Mouse (Mus musculus) heart, adult 9 months (tissue): ENCODE measurements around the gene Mast4.

Experiments
- DNase-seq, 2 experiments: peaks; one replicate each; pipeline ENCODE4 v3.0.0; 2022; ENCODE audit warnings: low spot score in 2 of 2

Gene Mast4

DNA sequence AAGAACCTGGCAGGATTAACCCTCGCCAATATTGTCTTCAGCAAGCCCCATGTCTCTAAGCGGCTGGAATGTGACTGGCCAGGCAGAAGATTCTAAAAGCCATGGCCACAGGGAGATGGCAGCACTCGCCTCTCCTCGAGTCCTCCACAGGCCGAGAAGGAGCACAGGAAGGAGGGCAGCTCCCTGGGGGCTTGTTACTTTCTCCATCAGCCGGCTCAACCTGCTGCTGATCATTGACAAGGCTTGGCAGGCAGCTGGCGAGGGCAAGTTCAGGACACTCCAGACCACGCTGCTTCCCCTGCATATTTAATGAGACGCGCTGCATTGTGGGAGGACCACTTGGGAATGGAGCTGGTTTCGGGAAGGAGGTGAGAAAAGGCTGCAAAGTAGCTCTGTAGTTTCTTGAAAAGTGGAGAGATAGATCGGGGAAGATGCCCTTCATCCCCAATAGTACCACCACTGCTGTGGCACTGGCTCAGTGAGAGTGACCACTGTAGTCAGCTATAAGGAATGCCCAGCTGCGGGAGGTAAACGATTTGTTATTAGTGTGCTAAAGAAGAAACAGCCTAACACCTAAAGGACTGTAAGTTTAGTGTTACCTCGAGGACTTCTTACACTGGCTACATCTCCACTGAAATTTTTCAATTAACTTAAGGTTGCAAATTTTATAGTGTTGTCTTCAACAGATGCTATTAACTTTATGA lies 523.0 kb downstream of the Mast4 start:
- DNase-seq: peak; percentile 28 to 49

- DNase-seq: no peak
These were observed 527.6 kb downstream of the Mast4 start for GRCm38 (mm10) chr13:102806652-102807051.

GRCm38 (mm10) chr13:102805190-102805589 lies 529.1 kb downstream of the Mast4 start:
- DNase-seq: no peak

GRCm38 (mm10) chr13:102803206-102803605 lies 531.1 kb downstream of the Mast4 start:
- DNase-seq: no peak

- DNase-seq: no peak
These were observed 542.1 kb downstream of the Mast4 start for GRCm38 (mm10) chr13:102792157-102792556.

DNA sequence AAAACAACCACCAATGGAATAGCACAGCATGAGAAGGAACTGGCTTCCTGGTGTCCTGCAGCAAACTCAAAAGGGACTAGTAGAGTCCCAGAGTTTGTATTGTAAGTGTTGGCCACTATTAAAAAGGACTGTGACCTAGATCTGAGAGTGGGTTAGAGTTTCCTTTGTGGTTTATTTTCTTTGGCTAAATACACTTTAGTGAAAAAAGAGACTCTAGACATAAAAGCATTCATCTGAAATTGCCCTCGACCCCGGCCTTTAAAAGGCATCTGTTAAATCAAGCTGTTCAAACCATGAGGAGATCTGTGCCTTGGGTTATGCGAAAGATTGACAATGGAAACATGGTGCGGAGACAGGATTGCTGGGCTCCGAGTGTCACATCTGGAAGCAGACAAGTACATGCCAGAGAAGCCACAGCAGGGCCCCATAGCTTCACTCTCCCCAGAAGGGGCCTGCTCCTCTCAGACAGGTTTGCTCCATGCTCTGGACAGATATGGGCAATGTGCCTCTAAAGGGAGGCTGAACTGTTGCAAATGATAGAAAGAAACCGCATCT lies 543.6 kb downstream of the Mast4 start:
- no peak for DNase-seq

GRCm38 (mm10) chr13:102786666-102787230 lies 547.5 kb downstream of the Mast4 start:
- DNase-seq: no peak

DNA sequence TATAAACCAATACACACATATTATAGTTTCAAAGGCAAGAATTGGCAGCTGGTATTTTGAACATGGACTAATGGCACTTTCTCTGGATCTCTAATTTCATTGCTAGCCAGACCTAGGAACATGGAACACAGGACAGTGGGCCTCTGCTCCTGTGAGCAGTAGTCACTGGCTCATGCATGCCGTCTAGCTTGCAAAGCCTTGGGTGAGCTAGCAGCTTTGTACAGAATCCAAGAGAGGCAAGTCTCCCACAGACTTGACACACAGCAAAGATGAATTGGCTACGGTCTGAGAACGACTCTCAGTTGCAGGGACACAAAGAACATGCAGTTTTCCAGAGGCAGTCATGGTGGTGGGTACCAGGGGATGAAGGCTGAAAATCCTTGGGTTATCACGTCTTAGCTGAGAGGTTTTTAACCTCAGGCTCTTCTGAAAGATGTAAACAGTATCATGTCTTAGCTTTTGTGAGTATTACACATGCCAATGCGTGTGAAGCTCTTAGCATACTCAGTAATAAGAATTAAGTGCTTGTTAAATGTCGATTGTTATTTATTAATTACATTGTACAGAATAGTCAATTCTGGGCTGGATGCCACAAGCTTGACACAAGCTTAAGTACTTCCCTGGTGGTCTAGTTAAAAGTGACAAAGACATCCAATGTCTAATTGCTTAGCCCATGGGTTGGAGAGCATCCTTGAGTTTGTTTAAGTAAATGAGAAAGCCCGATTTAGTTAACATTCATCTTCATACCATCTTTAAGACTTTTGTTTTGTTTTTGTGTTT lies 550.6 kb downstream of the Mast4 start:
- DNase-seq: no peak

GRCm38 (mm10) chr13:102779275-102779674 lies 555.0 kb downstream of the Mast4 start:
- DNase-seq: no peak

DNA sequence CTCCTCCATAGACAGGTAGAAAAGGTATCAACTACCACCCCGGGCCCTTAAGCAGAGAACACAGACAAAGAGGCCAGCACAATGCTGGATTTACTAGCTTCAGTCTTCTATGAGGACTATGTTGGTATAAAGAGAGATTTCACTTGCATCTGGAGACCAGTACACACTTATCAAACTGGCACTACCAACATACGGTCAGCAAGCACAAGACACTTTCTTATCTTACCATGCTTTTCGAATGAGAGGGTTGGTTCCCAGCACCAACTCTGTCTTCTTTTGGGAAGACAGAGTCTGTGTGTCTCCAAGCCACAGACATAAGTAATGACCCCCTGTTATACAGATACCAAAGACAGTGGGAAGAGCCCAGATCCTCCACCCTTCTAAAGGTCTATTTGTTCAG lies 555.4 kb downstream of the Mast4 start:
- DNase-seq: no peak

- no peak for DNase-seq
These were observed 558.8 kb downstream of the Mast4 start for GRCm38 (mm10) chr13:102775506-102775905.

DNA sequence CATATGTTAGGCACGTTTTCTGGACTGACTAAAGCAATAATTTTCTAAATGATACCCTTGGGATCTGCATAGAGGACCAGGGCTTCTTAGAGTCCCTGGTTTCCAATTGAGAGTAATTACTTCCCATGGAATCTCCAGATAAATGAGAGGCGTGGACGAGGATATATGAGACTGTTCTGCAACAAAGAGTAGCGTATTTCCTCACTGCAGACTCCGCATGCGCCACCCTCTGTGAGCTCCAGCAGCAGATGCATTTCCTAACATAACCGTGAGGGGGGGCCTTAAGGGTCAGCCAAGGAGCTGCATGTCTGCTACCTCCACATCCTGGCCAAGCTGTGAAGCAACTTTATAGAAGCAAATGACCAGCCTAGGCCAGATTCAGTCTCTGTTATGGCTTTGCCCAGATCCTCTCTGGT lies 559.5 kb downstream of the Mast4 start:
- no peak for DNase-seq

- no peak for DNase-seq
These were observed 561.1 kb downstream of the Mast4 start for GRCm38 (mm10) chr13:102773169-102773568.

DNA sequence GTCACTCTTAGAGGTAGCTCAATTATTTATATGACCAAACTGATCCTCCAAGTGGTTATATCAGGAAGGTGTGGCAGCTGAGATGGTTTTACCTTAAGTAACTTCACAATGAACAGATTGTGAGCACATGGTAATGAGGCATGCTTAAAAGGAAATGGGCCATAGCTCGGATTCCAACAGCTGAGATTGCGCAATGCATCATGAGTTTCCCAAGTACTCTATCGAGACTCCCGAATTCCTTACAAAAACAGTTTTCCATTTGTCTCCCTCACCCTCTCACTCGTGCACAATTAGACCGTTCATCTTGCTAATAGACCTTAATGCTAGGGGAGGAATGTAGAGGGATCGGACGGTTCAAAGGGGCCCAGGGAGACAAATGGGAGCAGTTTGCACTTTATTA lies 564.1 kb downstream of the Mast4 start:
- DNase-seq: peak; percentile 40 to 56

GRCm38 (mm10) chr13:102768512-102768911 lies 565.8 kb downstream of the Mast4 start:
- DNase-seq: no peak

DNA sequence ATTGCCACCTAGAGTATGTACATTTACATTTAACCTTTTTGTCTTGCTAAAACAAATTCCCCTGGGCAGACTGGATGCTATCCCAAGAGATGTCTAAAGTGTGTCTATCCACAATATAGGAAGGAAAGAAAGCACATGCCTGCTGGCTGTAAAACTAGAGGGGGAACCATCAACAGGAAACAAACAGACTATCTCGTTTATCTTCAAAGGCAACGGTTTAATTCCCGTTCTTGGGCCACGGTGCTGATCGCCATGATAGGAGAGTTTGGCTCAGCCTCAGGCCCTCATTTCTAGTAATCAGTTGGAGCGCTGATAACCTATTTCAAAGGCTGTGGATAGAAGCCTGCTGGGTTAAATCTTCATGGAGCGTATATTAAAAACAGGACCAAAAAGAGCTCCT lies 567.2 kb downstream of the Mast4 start:
- no peak for DNase-seq

- DNase-seq: no peak
These were observed 569.1 kb downstream of the Mast4 start for GRCm38 (mm10) chr13:102765216-102765615.

GRCm38 (mm10) chr13:102764218-102764617 lies 570.1 kb downstream of the Mast4 start:
- DNase-seq: no peak

DNA sequence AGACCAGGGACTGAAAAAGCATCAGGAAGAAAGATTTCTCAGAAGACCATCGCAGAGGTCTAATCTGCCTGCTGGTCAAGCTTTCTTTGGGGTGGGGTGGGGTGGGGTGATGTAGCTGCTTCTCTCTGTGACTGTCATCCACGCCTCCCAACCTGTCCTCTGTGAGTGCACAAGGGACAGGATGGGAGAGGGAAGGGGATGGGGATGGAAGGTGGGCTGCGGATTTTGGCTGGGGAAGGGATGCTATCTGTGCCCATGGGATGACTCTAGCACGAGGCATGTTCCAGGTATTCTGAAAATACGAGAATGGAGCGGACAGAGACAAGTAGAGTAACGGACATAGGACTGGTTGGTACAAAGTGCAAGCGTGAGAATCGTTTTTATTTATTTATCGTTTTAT lies 572.1 kb downstream of the Mast4 start:
- DNase-seq: no peak

DNA sequence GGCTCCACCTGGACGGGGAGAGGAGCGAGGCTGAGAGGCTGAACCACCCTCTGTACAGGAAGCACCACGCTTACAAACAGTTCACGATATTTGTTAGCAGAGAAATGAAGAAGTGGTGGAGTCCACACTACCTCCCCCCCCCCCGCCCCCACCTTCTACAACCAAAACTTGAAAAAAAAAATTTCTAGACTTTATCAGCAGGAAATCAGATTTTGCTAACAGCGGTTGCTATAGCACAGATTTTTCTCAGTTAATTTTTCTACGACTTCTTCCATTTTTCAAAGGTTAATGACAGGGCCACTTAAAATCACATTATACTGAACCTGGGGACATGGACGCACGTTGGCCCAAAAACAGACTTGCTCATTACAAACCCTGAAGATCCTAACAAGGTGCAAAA lies 572.9 kb downstream of the Mast4 start:
- DNase-seq: no peak

DNA sequence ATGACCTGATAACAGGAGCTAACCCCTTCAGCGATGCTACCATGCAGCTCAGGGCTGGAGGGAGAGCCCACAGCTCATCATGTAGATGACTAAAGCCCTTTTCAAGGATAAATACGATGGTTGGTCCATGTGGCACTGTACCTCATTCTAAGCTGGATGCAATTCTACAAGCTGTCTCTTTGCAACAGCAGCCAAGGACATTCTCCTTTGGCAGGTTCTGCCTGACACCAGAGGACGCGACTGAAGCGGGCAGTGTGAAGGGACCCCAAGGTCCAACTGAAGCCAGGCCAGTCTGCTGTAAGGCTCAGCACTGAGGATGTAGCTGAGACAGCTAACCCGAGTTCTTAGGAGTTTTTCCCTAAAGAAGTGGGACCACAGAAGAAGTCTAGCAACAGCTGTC lies 576.3 kb downstream of the Mast4 start:
- DNase-seq: no peak

GRCm38 (mm10) chr13:102756071-102756470 lies 578.2 kb downstream of the Mast4 start:
- no peak for DNase-seq

DNA sequence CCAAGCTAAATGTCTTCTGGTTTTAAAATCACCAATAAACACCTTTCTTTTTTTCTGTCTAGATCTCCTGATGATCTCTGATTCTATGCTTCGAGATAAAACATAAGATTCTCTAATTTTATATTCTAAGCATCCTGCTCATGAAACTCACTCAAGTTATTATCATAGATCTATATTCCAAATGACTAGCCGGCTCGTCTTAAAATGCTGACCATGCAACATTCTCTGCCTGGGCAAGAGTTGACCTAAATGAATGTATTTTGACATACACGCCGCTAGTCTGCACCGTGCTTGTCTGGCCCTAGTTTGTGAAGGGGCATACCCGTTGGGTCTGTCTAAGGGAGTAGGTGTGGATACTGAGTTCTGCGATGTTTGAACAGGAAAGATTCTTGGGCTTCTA lies 579.2 kb downstream of the Mast4 start:
- DNase-seq: no peak
